In genomic region chr15:84960692-84961091, GRCm38 (mm10) we compare ENCODE assay signal across 9 mouse cellular contexts. TPM values are rescaled to one million over a fixed set of nuclear protein-coding genes. Genes with fewer than 3 reads are reported as not detected.
A peak's percentile ranks its signal among the peaks of the same experiment; 100 is the strongest.
DNase-seq lines count a peak whose midpoint lies in the region; ATAC-seq and TF ChIP-seq lines count a peak whose summit lies in the region.
"Had no signal": no experiment of that assay in that cellular context is flagged by ENCODE, and none has a peak within 500 bp of the region (broad histone marks: within the 10 kb centered on the region; RNA-seq: fewer than 3 reads in every experiment).

No protein-coding gene starts in this region.

- TF ChIP-seq CTCF in intestine, postnatal 0 days (IDR thresholded peaks at IDR 0.05; ENCODE audit: low read depth) = 0 out of 2 replicates have a peak, but pooled peaks have one; percentile 11

- peaks cover 15% of the 10 kb centered on the region for H3K36me3 ChIP-seq in intestine, postnatal 0 days (ENCODE audit: control insufficient read depth, insufficient read depth)
- H3K36me3 ChIP-seq in intestine, embryonic 15.5 days = peaks cover 5% of the 10 kb centered on the region; the same call in 1 of the 2 replicates
- peaks cover 33% of the 10 kb centered on the region for H3K36me3 ChIP-seq in neural tube, embryonic 13.5 days
- peaks cover 6% of the 10 kb centered on the region for H3K36me3 ChIP-seq in heart, embryonic 12.5 days

- DNase-seq in cerebellum, adult 18-20 months = peak; percentile 63 to 77
- peak; percentile 79 for DNase-seq in frontal cortex, postnatal 36 days (ENCODE audit: low spot score in 2 of 2)
- no peak for DNase-seq in lung, postnatal 14 days

- H3K4me1 ChIP-seq in intestine, postnatal 0 days (replicated peaks; ENCODE audit: control insufficient read depth, insufficient read depth, low read length) = no peaks in the 10 kb centered on the region
- H3K4me1 ChIP-seq in intestine, embryonic 15.5 days (replicated peaks) = no peaks in the 10 kb centered on the region; the same call in 1 of the 2 replicates
- H3K4me1 ChIP-seq in neural tube, embryonic 13.5 days (replicated peaks) = peaks cover 59% of the 10 kb centered on the region
- H3K4me1 ChIP-seq in heart, embryonic 12.5 days (replicated peaks) = no peaks in the 10 kb centered on the region

- H3K9me3 ChIP-seq in intestine, postnatal 0 days (ENCODE audit: control insufficient read depth) = no peaks in the 10 kb centered on the region
- no peaks in the 10 kb centered on the region for H3K9me3 ChIP-seq in intestine, embryonic 15.5 days
- no peaks in the 10 kb centered on the region for H3K9me3 ChIP-seq in neural tube, embryonic 13.5 days
- H3K9me3 ChIP-seq in heart, embryonic 12.5 days (replicated peaks) = no peaks in the 10 kb centered on the region
- H3K9me3 ChIP-seq: embryonic facial prominence, embryonic 15.5 days had no signal

- H3K27me3 ChIP-seq in intestine, postnatal 0 days (replicated peaks; ENCODE audit: control insufficient read depth, insufficient read depth, low read length) = no peaks in the 10 kb centered on the region
- no peaks in the 10 kb centered on the region for H3K27me3 ChIP-seq in intestine, embryonic 15.5 days (replicated peaks)
- no peaks in the 10 kb centered on the region for H3K27me3 ChIP-seq in neural tube, embryonic 13.5 days
- no peaks in the 10 kb centered on the region for H3K27me3 ChIP-seq in heart, embryonic 12.5 days (replicated peaks)
- H3K27me3 ChIP-seq: embryonic facial prominence, embryonic 15.5 days had no signal

- no peak overlapping the region for H3K4me3 ChIP-seq in intestine, postnatal 0 days (ENCODE audit: low read depth, low read length)
- H3K4me3 ChIP-seq in intestine, embryonic 15.5 days (replicated peaks) = no peak overlapping the region
- H3K4me3 ChIP-seq in neural tube, embryonic 13.5 days = peak overlapping the region; percentile 13; the same call in 1 of the 2 replicates
- no peak overlapping the region for H3K4me3 ChIP-seq in heart, embryonic 12.5 days
- H3K4me3 ChIP-seq: embryonic facial prominence, embryonic 15.5 days had no signal

- no peak overlapping the region for H3K4me2 ChIP-seq in intestine, postnatal 0 days (replicated peaks; ENCODE audit: low read depth)
- no peak overlapping the region for H3K4me2 ChIP-seq in intestine, embryonic 15.5 days (replicated peaks)
- H3K4me2 ChIP-seq in neural tube, embryonic 13.5 days = peak overlapping the region; percentile 27
- no peak overlapping the region for H3K4me2 ChIP-seq in heart, embryonic 12.5 days
- H3K4me2 ChIP-seq: embryonic facial prominence, embryonic 15.5 days had no signal

- no peak overlapping the region for H3K27ac ChIP-seq in intestine, postnatal 0 days (ENCODE audit: low read depth, low read length)
- no peak overlapping the region for H3K27ac ChIP-seq in intestine, embryonic 15.5 days
- H3K27ac ChIP-seq in neural tube, embryonic 13.5 days (replicated peaks) = peak overlapping the region; percentile 77
- no peak overlapping the region for H3K27ac ChIP-seq in heart, embryonic 12.5 days (ENCODE audit: poor library complexity, severe bottlenecking)
- H3K27ac ChIP-seq: embryonic facial prominence, embryonic 15.5 days had no signal

- no peak overlapping the region for H3K9ac ChIP-seq in intestine, postnatal 0 days (ENCODE audit: low read depth, low read length)
- H3K9ac ChIP-seq in intestine, embryonic 15.5 days = no peak overlapping the region
- H3K9ac ChIP-seq in neural tube, embryonic 13.5 days = peak overlapping the region; percentile 61
- no peak overlapping the region for H3K9ac ChIP-seq in heart, embryonic 12.5 days
- H3K9ac ChIP-seq: embryonic facial prominence, embryonic 15.5 days had no signal

- WGBS in intestine, postnatal 0 days = 49% methylated on average over 8 of the region's 8 CpGs
- 32% methylated on average over 7 of the region's 8 CpGs for WGBS in intestine, embryonic 15.5 days
- WGBS in neural tube, embryonic 13.5 days = 28% methylated on average over 8 of the region's 8 CpGs
- WGBS in heart, embryonic 12.5 days = 27% methylated on average over 8 of the region's 8 CpGs

- ATAC-seq in intestine, postnatal 0 days = no peak
- ATAC-seq in intestine, embryonic 15.5 days = no peak
- ATAC-seq in neural tube, embryonic 13.5 days (ENCODE audit: low read depth) = 0 out of 2 replicates have a peak, but pooled peaks have one; percentile 13
- no peak for ATAC-seq in activated CD4-positive, CD25-positive, alpha-beta regulatory T cell, adult 4 months
- ATAC-seq in heart, embryonic 12.5 days (ENCODE audit: insufficient number of reproducible peaks, low FRiP score) = no peak

RNA-seq across cellular contexts. Expression of gene 5031439G07Rik, which starts 27.7 kb away (rescaled TPM):
- 14.9 and 15.5 TPM in 2 replicates for polyA plus RNA-seq in intestine, postnatal 0 days (2015; fragmentation: Nextera tagmentation; extraction: Ambion mirVana)
- 9.6 and 12.6 TPM in 2 replicates for polyA plus RNA-seq in intestine, embryonic 15.5 days (2015; fragmentation: Nextera tagmentation; extraction: Ambion mirVana)
- 17.4 and 18.8 TPM in 2 replicates for polyA plus RNA-seq in neural tube, embryonic 13.5 days (2015; fragmentation: Nextera tagmentation; extraction: Ambion mirVana)
- 1 to 10 TPM; 1.2 TPM for polyA plus RNA-seq in activated CD4-positive, CD25-positive, alpha-beta regulatory T cell, adult 4 months (2017; shearing (Covaris generic))
- 4.3 and 5.3 TPM in 2 replicates for polyA plus RNA-seq in heart, embryonic 12.5 days (2016; fragmentation: Nextera tagmentation; extraction: Ambion mirVana)

RNA-seq across cellular contexts. Expression of gene Nup50, which starts 37.5 kb away (rescaled TPM):
- 21.0 and 23.6 TPM in 2 replicates for polyA plus RNA-seq in intestine, postnatal 0 days (2015; fragmentation: Nextera tagmentation; extraction: Ambion mirVana)
- polyA plus RNA-seq in intestine, embryonic 15.5 days (2015; fragmentation: Nextera tagmentation; extraction: Ambion mirVana) = 36.8 and 40.4 TPM in 2 replicates
- polyA plus RNA-seq in neural tube, embryonic 13.5 days (2015; fragmentation: Nextera tagmentation; extraction: Ambion mirVana) = 27.4 and 30.7 TPM in 2 replicates
- 10 to 100 TPM; 22.9 to 24.2 TPM for polyA plus RNA-seq in activated CD4-positive, CD25-positive, alpha-beta regulatory T cell, adult 4 months (2017; shearing (Covaris generic))
- polyA plus RNA-seq in heart, embryonic 12.5 days (2016; fragmentation: Nextera tagmentation; extraction: Ambion mirVana) = 31.2 and 32.3 TPM in 2 replicates

RNA-seq across cellular contexts. Expression of gene Gm29666, which starts 40.9 kb away (rescaled TPM):
- 0.14 and 0.22 TPM in 2 replicates for polyA plus RNA-seq in intestine, postnatal 0 days (2015; fragmentation: Nextera tagmentation; extraction: Ambion mirVana)
- 0.58 and 0.71 TPM in 2 replicates for polyA plus RNA-seq in intestine, embryonic 15.5 days (2015; fragmentation: Nextera tagmentation; extraction: Ambion mirVana)
- 0.87 and 0.88 TPM in 2 replicates for polyA plus RNA-seq in neural tube, embryonic 13.5 days (2015; fragmentation: Nextera tagmentation; extraction: Ambion mirVana)
- under 1 TPM; 0.55 to 0.89 TPM for polyA plus RNA-seq in activated CD4-positive, CD25-positive, alpha-beta regulatory T cell, adult 4 months (2017; shearing (Covaris generic))
- polyA plus RNA-seq in heart, embryonic 12.5 days (2016; fragmentation: Nextera tagmentation; extraction: Ambion mirVana) = 0.35 and 0.43 TPM in 2 replicates

RNA-seq across cellular contexts. Expression of gene Upk3a, which starts 56.2 kb away (rescaled TPM):
- polyA plus RNA-seq in intestine, postnatal 0 days (2015; fragmentation: Nextera tagmentation; extraction: Ambion mirVana) = 2.0 and 2.2 TPM in 2 replicates
- 1.5 and 2.1 TPM in 2 replicates for polyA plus RNA-seq in intestine, embryonic 15.5 days (2015; fragmentation: Nextera tagmentation; extraction: Ambion mirVana)
- polyA plus RNA-seq in neural tube, embryonic 13.5 days (2015; fragmentation: Nextera tagmentation; extraction: Ambion mirVana) = 0.59 and 0.65 TPM in 2 replicates
- polyA plus RNA-seq in activated CD4-positive, CD25-positive, alpha-beta regulatory T cell, adult 4 months (2017; shearing (Covaris generic)) = not detected
- not detected in 2 replicates for polyA plus RNA-seq in heart, embryonic 12.5 days (2016; fragmentation: Nextera tagmentation; extraction: Ambion mirVana)
